Mouse (Mus musculus): ENCODE results near the gene Mfsd6.

DNA sequence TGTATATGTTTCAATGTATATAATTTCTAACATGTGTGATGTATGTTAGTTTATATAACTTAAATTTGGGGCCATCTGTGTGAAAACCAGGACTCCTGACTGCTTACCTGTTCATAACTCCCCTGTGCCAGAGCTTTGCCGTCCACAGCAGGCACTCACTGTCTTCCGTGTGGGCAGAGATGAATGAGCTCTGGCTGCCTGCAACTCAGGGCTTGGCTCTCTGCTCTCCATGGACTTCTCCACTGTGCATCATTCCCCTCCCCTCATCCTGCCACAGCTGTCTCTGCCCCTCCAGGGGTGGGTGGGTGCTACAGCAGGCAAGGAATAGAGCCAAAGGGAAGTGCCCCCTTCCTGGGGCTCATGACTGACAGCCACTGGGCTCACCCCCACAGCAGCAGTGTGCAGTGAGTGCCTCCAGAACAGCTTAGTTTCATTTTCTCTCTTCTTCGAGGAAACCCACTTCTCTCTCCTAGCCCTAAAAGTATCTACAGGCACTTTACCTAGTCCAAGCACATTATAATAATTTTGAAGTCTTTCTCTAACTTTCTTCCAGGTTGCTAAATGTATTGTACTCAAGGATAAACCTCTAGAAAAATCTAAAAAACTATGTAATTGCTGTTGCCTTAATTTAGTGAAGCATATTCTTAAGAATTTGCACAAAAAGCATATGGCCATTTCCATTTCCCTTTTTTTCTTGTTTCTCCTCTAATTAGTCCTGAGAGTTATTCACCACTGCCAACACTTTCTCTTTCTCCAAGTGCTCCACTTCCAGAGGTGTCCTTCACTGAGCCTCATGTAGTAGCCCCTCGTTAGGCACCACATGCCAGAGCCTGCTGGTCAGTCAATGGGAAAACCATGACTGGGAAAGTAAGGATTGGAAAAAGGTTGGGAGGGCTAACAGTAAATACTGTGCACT lies 36.9 kb upstream of the Mfsd6 start:
- TF ChIP-seq CTCF (IDR thresholded peaks at IDR 0.05; ENCODE audit: low read depth) (no peak), EP300 (IDR thresholded peaks at IDR 0.05; ENCODE audit: low read depth) (no peak)
